8 mouse cellular contexts compared by ENCODE assay signal in the genomic region with DNA sequence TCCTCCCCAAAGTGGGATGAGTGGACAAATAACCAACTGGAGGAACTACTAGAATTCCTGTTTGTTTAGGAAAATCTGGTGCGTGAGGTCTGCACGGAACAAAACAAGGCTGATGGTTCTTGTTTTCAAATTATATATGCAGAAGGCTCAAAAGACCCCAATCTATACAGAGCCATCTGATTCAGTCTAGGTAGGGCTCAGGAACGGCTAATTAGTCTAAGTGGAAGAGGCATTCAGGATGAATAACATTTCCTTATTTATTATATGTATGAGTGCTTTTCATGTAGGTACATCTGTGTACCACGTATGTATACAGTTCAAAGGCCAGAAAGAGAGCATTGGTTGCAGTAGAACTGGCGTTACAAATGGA. TPM values are rescaled to one million over a fixed set of nuclear protein-coding genes. Genes with fewer than 3 reads are reported as not detected.
DNase-seq lines count a peak whose midpoint lies in the region; ATAC-seq and TF ChIP-seq lines count a peak whose summit lies in the region.

No protein-coding gene starts in this region.

- no peaks in the 10 kb centered on the region for H3K9me3 ChIP-seq in kidney, embryonic 15.5 days (replicated peaks)
- no peaks in the 10 kb centered on the region for H3K9me3 ChIP-seq in intestine, postnatal 0 days (ENCODE audit: control insufficient read depth)
- no peaks in the 10 kb centered on the region for H3K9me3 ChIP-seq in neural tube, embryonic 13.5 days

- H3K4me1 ChIP-seq in kidney, embryonic 15.5 days: peaks cover 28% of the 10 kb centered on the region
- H3K4me1 ChIP-seq in intestine, postnatal 0 days (replicated peaks; ENCODE audit: control insufficient read depth, insufficient read depth, low read length): peaks cover 7% of the 10 kb centered on the region; the same call in 1 of the 2 replicates
- peaks cover 26% of the 10 kb centered on the region for H3K4me1 ChIP-seq in neural tube, embryonic 13.5 days (replicated peaks)

- no peaks in the 10 kb centered on the region for H3K27me3 ChIP-seq in kidney, embryonic 15.5 days
- H3K27me3 ChIP-seq in intestine, postnatal 0 days (replicated peaks; ENCODE audit: control insufficient read depth, insufficient read depth, low read length): no peaks in the 10 kb centered on the region
- H3K27me3 ChIP-seq in neural tube, embryonic 13.5 days: no peaks in the 10 kb centered on the region

- no peak overlapping the region for H3K4me2 ChIP-seq in kidney, embryonic 15.5 days
- H3K4me2 ChIP-seq in intestine, postnatal 0 days (replicated peaks; ENCODE audit: low read depth): peak overlapping the region; percentile 73
- H3K4me2 ChIP-seq in neural tube, embryonic 13.5 days: peak overlapping the region; percentile 99; the same call in 1 of the 2 replicates

- H3K9ac ChIP-seq in kidney, embryonic 15.5 days: no peak overlapping the region
- no peak overlapping the region for H3K9ac ChIP-seq in intestine, postnatal 0 days (ENCODE audit: low read depth, low read length)
- H3K9ac ChIP-seq in neural tube, embryonic 13.5 days: peak overlapping the region; percentile 70; the same call in 1 of the 2 replicates

- intact Hi-C loops in left cerebral cortex, postnatal 14 days (cut with DNase I): loop anchor here (5.0 kb wide), 1 partner anchor 54 kb away; no protein-coding TSS in a partner anchor

- peak overlapping the region; percentile 73 for H3K27ac ChIP-seq in kidney, embryonic 15.5 days
- peak overlapping the region; percentile 86 for H3K27ac ChIP-seq in intestine, postnatal 0 days (ENCODE audit: low read depth, low read length)
- H3K27ac ChIP-seq in neural tube, embryonic 13.5 days (replicated peaks): no peak overlapping the region

- WGBS in kidney, embryonic 15.5 days: 46% methylated on average over 5 of the region's 5 CpGs
- 25% methylated on average over 5 of the region's 5 CpGs for WGBS in intestine, postnatal 0 days
- WGBS in neural tube, embryonic 13.5 days: 49% methylated on average over 5 of the region's 5 CpGs

- no peak for TF ChIP-seq CTCF in intestine, postnatal 0 days (IDR thresholded peaks at IDR 0.05; ENCODE audit: low read depth)

- DNase-seq in kidney, postnatal 4 days: no peak
- DNase-seq in left cerebral cortex, postnatal 14 days (ENCODE audit: low spot score in 2 of 2): no peak
- no peak for DNase-seq in adrenal gland, adult (ENCODE audit: inconsistent age in 2 of 2, low spot score in 1 of 2)
- DNase-seq in T-cell, adult 2 months (ENCODE audit: low spot score): no peak

- H3K4me3 ChIP-seq in kidney, embryonic 15.5 days (replicated peaks): peak overlapping the region; percentile 75
- H3K4me3 ChIP-seq in intestine, postnatal 0 days (ENCODE audit: low read depth, low read length): peak overlapping the region; percentile 52
- H3K4me3 ChIP-seq in neural tube, embryonic 13.5 days: peak overlapping the region; percentile 79

- peaks cover 12% of the 10 kb centered on the region for H3K36me3 ChIP-seq in kidney, embryonic 15.5 days
- H3K36me3 ChIP-seq in intestine, postnatal 0 days (ENCODE audit: control insufficient read depth, insufficient read depth): peaks cover 3% of the 10 kb centered on the region; the same call in 1 of the 2 replicates
- 0 out of 2 replicates have a peak, but pooled peaks cover under 1% of the 10 kb centered on the region for H3K36me3 ChIP-seq in neural tube, embryonic 13.5 days

- peak; percentile 17; the same call in 1 of the 2 replicates for ATAC-seq in kidney, embryonic 15.5 days (replicated peaks; ENCODE audit: low FRiP score)
- 0 out of 2 replicates have a peak, but pooled peaks have one; percentile 1 for ATAC-seq in erythroblast, adult 5-6 weeks (replicated peaks; ENCODE audit: low FRiP score, poor library complexity, severe bottlenecking)
- ATAC-seq in intestine, postnatal 0 days: no peak; the same call in 1 of the 2 replicates
- no peak; the same call in 1 of the 2 replicates for ATAC-seq in neural tube, embryonic 13.5 days (ENCODE audit: low read depth)

RNA-seq across cellular contexts. Expression of a gene that starts 7.6 kb away (rescaled TPM):
- 88.9 and 92.7 TPM in 2 replicates for polyA plus RNA-seq in kidney, embryonic 15.5 days (2015; fragmentation: Nextera tagmentation; extraction: Ambion mirVana)
- 5.6 and 16.1 TPM in 2 replicates for total RNA-seq in erythroblast, adult 5-6 weeks (2015; ENCODE audit: low replicate concordance)
- 12.4 and 17.8 TPM in 2 replicates for total RNA-seq in erythroblast, adult 5-6 weeks (2017; ENCODE audit: low replicate concordance)
- polyA plus RNA-seq in intestine, postnatal 0 days (2015; fragmentation: Nextera tagmentation; extraction: Ambion mirVana): 47.4 and 48.7 TPM in 2 replicates
- polyA plus RNA-seq in neural tube, embryonic 13.5 days (2015; fragmentation: Nextera tagmentation; extraction: Ambion mirVana): 35.6 and 36.1 TPM in 2 replicates
- total RNA-seq in left cerebral cortex, postnatal 14 days (2021): 10 to 100 TPM; 13.8 to 14.0 TPM

RNA-seq across cellular contexts. Expression of a gene that starts 16.5 kb away (rescaled TPM):
- 73.6 and 80.5 TPM in 2 replicates for polyA plus RNA-seq in kidney, embryonic 15.5 days (2015; fragmentation: Nextera tagmentation; extraction: Ambion mirVana)
- total RNA-seq in erythroblast, adult 5-6 weeks (2015; ENCODE audit: low replicate concordance): 11.9 and 12.5 TPM in 2 replicates
- 12.4 and 13.2 TPM in 2 replicates for total RNA-seq in erythroblast, adult 5-6 weeks (2017; ENCODE audit: low replicate concordance)
- 80.1 and 84.1 TPM in 2 replicates for polyA plus RNA-seq in intestine, postnatal 0 days (2015; fragmentation: Nextera tagmentation; extraction: Ambion mirVana)
- polyA plus RNA-seq in neural tube, embryonic 13.5 days (2015; fragmentation: Nextera tagmentation; extraction: Ambion mirVana): 77.5 and 81.3 TPM in 2 replicates
- total RNA-seq in left cerebral cortex, postnatal 14 days (2021): 10 to 100 TPM; 20.1 to 22.1 TPM

RNA-seq across cellular contexts. Expression of a gene that starts 42.6 kb away (rescaled TPM):
- polyA plus RNA-seq in kidney, embryonic 15.5 days (2015; fragmentation: Nextera tagmentation; extraction: Ambion mirVana): 3.3 and 3.5 TPM in 2 replicates
- total RNA-seq in erythroblast, adult 5-6 weeks (2015; ENCODE audit: low replicate concordance): not detected in 2 replicates
- not detected in 2 replicates for total RNA-seq in erythroblast, adult 5-6 weeks (2017; ENCODE audit: low replicate concordance)
- 48.2 and 48.3 TPM in 2 replicates for polyA plus RNA-seq in intestine, postnatal 0 days (2015; fragmentation: Nextera tagmentation; extraction: Ambion mirVana)
- 1.1 and 1.7 TPM in 2 replicates for polyA plus RNA-seq in neural tube, embryonic 13.5 days (2015; fragmentation: Nextera tagmentation; extraction: Ambion mirVana)
- 1 to 10 TPM in 1 of 2 experiments, under 1 TPM in 1; 0.61 to 1.3 TPM for total RNA-seq in left cerebral cortex, postnatal 14 days (2021)

Comparison
In these comparisons a context has a peak if more than half of its experiments do, and no peak if none do; other contexts are left out.
1. ATAC-seq: peak in kidney, embryonic 15.5 days (single experiment) and erythroblast, adult 5-6 weeks (single experiment); none in intestine, postnatal 0 days (single experiment) and neural tube, embryonic 13.5 days (single experiment).
2. RNA of a gene that starts 42.6 kb away (polyA plus RNA-seq): 48.2 to 48.3 TPM in intestine, postnatal 0 days; 3.3 to 3.5 TPM in kidney, embryonic 15.5 days and 1.1 to 1.7 TPM in neural tube, embryonic 13.5 days; every median in the first group is over 10 times any median in the second.
3. Peak in every context shown above with its lines, with median percentiles within 50 percentile points of each other: H3K4me3 ChIP-seq.